Mouse (Mus musculus): ENCODE measurements around the gene Zfp526.

- TF ChIP-seq POLR2A (IDR thresholded peaks at IDR 0.05; ENCODE audit: insufficient read depth, low read depth, low read length) = no peak
- TF ChIP-seq CTCF (IDR thresholded peaks at IDR 0.05; ENCODE audit: insufficient read depth, low read depth, low read length) = no peak
Measured at GRCm38 (mm10) chr7:25227523-25228300, 6.5 kb downstream of the Zfp526 start.
